Mouse (Mus musculus) midbrain, embryonic 15.5 days (tissue): ENCODE measurements around the gene Myh14. TPM values are rescaled to one million over a fixed set of nuclear protein-coding genes. Genes with fewer than 3 reads are reported as not detected.

Experiments
- ATAC-seq: fragments of 200-750 bp; cut with Nextera tagmentation; replicated peaks from 2 replicates; pipeline ENCODE4 v1.8.0; 2017; ENCODE audit warnings: moderate TSS enrichment
- H3K27ac ChIP-seq: fragments of 300-500 bp; sonication (generic); 2 replicates; pipeline ENCODE4 v1.5.1; 2015; ENCODE audit warnings: mild to moderate bottlenecking, inconsistent platforms
- H3K27me3 ChIP-seq: fragments of 300-500 bp; sonication (generic); replicated peaks from 2 replicates; pipeline ENCODE4 v1.6.1; 2015; ENCODE audit warnings: inconsistent platforms
- H3K36me3 ChIP-seq: fragments of 300-500 bp; sonication (generic); replicated peaks from 2 replicates; pipeline ENCODE4 v1.6.1; 2015; ENCODE audit warnings: inconsistent platforms
- H3K4me1 ChIP-seq: fragments of 300-500 bp; sonication (generic); 2 replicates; pipeline ENCODE4 v1.6.1; 2015; ENCODE audit warnings: inconsistent platforms
- H3K4me2 ChIP-seq: fragments of 300-500 bp; sonication (generic); 2 replicates; pipeline ENCODE4 v1.6.1; 2015; ENCODE audit warnings: inconsistent platforms, mild to moderate bottlenecking, moderate library complexity
- H3K4me3 ChIP-seq: fragments of 300-500 bp; sonication (generic); 2 replicates; pipeline ENCODE4 v1.5.1; 2015; ENCODE audit warnings: mild to moderate bottlenecking, inconsistent platforms
- H3K9ac ChIP-seq: fragments of 300-500 bp; sonication (generic); 2 replicates; pipeline ENCODE4 v1.6.1; 2015; ENCODE audit warnings: mild to moderate bottlenecking, inconsistent platforms
- H3K9me3 ChIP-seq: fragments of 300-500 bp; sonication (generic); 2 replicates; pipeline ENCODE4 v1.6.1; 2016; ENCODE audit warnings: inconsistent platforms
- WGBS: fragments of 180-500 bp; shearing (Covaris S2); methylation state at CpG from one replicate; pipeline ENCODE4 v1.1.7; 2015; ENCODE audit warnings: mixed read lengths; 5-methylcytosine and 5-hydroxymethylcytosine counted together
- polyA plus RNA-seq: library from polyadenylated mRNA; unstranded; fragments of >200 nt; fragmentation: Nextera tagmentation; extraction: Ambion mirVana; gene quantifications from 2 replicates; pipeline ENCODE4 v1.2.1, GENCODE M21; 2015

Gene Myh14
- polyA plus RNA-seq, 1 experiment from 2014 or later: 2.9 TPM

DNA sequence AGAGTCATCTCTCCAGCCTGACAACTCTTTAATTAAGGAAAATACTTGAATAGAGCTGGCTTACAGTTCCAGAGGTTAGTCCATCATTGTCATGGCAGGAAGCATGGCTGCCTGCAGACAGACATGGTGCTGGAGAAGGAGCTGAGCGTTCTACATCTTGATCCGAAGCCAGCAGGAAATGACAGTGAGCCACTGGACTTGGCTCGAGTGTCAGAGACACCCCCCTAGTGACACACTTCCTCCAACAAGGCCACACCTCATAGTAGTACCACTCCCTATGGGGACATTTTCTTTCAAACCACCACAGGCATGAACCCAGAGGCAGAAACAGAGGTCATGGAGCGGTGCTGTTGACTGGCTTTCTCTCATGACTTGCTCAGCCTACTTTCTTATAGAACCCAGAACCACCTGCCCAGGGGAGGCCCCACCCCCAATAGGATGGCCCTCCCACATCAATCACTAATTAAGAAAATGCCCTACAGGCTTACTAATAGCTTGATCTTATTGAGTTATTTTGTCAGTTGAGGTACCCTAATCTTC is 86.3 kb downstream of the Myh14 start:
- no peaks in the 10 kb centered on the region for H3K36me3 ChIP-seq
- no peak for ATAC-seq
- WGBS: 94% methylated on average over 4 of the region's 4 CpGs
- no peaks in the 10 kb centered on the region for H3K27me3 ChIP-seq
- H3K9ac ChIP-seq: no peak overlapping the region
- peaks cover 23% of the 10 kb centered on the region for H3K4me1 ChIP-seq
- H3K27ac ChIP-seq: no peak overlapping the region
- H3K4me2 ChIP-seq: no peak overlapping the region
- H3K9me3 ChIP-seq: no peaks in the 10 kb centered on the region
- H3K4me3 ChIP-seq: no peak overlapping the region

DNA sequence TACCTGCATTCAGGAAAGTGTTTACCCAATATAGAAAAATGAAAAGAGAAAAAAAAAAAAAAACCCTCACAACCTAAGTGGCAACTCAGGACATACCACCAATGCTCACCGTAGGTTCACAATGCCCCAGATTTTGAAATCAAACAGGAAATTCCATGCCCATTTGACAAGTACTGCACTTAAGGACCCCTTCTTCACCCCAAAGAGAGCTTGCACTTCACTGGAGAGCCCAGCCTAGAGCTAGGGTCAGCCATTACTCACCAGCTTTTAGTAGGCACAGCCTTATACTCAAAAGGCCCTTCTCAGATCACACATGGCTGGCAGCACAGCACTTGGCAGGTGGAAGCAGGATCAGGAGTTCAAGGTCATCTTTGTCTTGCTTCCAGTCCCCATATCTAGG is 87.5 kb downstream of the Myh14 start:
- 94% methylated on average over 1 of the region's 1 CpGs for WGBS
- no peak for ATAC-seq
- no peaks in the 10 kb centered on the region for H3K36me3 ChIP-seq

DNA sequence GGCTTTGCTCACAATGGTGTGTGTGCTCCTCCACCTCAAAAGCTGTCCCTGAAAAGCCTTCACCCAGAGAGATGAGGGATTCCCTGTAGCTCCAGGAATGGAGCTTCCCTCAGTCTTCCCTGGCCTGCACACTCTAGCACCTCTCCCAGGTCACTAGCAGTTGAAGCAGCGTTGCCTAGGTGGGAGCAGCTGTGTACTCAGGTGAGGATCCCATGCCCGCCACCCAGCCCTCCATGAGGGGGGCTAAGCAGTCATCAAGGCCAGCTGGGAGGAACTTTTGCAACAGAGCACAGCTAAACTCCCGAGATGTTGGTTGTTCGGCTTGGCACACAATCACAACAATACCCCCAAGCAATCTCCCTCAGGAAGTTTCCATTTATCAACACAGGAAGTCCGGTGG is 87.9 kb downstream of the Myh14 start:
- Histone ChIP-seq H3K4me1 (peaks cover 7% of the 10 kb centered on the region), H3K4me3 (no peak overlapping the region), H3K4me2 (no peak overlapping the region), H3K27me3 (no peaks in the 10 kb centered on the region), H3K9ac (no peak overlapping the region), H3K27ac (no peak overlapping the region), H3K36me3 (no peaks in the 10 kb centered on the region), H3K9me3 (no peaks in the 10 kb centered on the region)
- WGBS: 80% methylated on average over 5 of the region's 5 CpGs
- no peak for ATAC-seq

More for the DNA sequence above, 87.5 kb downstream of the Myh14 start:
- Histone ChIP-seq H3K27me3 (no peaks in the 10 kb centered on the region), H3K4me2 (no peak overlapping the region), H3K4me1 (peaks cover 12% of the 10 kb centered on the region), H3K4me3 (no peak overlapping the region), H3K9me3 (no peaks in the 10 kb centered on the region), H3K9ac (no peak overlapping the region), H3K27ac (no peak overlapping the region)

DNA sequence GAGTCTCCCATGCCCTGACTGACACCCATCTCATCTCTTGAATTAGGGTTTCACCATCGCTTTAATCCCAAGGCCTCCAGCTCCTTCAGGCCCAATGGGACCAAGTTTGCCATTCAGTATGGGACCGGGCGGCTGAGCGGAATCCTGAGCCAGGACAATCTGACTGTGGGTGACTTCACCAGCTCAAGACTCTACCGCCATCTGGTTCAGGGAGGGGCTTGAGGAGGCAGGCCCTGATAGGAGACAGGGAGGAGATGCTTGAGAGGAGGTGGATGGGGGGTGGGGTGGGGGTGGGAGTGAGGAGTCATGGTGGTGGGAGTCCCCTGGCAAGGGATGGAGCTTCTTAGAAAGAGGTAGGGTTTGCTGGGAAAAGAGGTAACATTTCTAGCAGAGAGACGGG is 89.0 kb downstream of the Myh14 start:
- Histone ChIP-seq H3K36me3 (no peaks in the 10 kb centered on the region), H3K4me2 (no peak overlapping the region), H3K9me3 (no peaks in the 10 kb centered on the region), H3K27me3 (no peaks in the 10 kb centered on the region), H3K27ac (no peak overlapping the region), H3K9ac (no peak overlapping the region), H3K4me3 (no peak overlapping the region), H3K4me1 (no peaks in the 10 kb centered on the region)
- ATAC-seq: no peak
- WGBS: 81% methylated on average over 6 of the region's 6 CpGs

DNA sequence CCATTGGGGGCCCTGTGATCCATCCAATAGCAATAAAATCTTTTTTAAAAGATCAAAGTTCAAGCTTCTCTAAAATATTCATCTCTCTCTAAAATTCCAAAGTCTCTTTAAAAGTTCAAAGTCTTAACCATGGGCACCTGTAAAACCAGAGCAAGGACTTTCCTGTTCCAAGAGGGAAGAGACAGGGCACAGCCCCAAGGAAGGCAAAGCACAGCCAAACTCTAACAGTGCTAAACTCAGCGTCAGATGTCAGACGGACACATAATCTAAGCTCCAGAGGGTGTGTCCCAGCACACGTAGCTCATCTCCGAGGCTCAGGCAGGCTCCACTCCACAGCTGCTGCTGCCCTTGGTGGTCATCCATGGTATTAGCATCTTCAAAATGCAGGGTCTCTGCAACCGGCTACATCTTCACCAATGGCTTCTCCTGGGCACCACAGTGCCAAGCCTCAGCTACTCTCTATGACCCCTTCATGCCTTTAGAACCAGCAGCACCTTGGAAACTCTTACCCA is 94.3 kb downstream of the Myh14 start:
- Histone ChIP-seq H3K27me3 (no peaks in the 10 kb centered on the region), H3K4me1 (no peaks in the 10 kb centered on the region), H3K9me3 (no peaks in the 10 kb centered on the region), H3K4me2 (no peak overlapping the region), H3K9ac (no peak overlapping the region), H3K36me3 (no peaks in the 10 kb centered on the region), H3K27ac (no peak overlapping the region), H3K4me3 (no peak overlapping the region)
- no peak for ATAC-seq
- WGBS: 50% methylated on average over 5 of the region's 5 CpGs

DNA sequence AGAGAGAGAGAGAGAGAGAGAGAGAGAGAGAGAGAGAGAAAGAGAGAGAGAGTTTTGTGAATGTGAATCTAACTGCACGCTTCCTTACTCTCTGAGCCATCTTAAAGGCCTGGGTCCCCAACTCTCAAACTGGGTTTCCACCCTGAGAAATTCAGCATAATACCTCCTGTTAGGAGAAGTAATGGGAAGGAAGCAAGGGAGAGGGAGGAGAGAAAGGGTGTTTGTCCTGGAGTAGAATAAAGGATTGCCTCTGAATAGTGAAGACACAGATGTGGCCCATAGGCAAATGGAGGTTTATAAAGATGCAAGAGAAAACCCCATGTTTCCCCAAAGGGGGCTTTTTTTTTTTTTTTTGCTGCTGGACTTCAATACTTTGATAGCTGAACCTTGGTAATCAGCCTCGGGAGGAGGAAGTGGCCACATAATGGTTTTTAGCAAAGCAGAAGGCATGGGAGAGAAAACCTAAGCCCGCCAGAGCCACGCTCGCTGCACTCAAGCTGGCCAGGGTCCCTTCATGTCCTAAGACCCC is 97.6 kb downstream of the Myh14 start:
- H3K9ac ChIP-seq: no peak overlapping the region
- WGBS: 73% methylated on average over 5 of the region's 5 CpGs
- H3K4me1 ChIP-seq: no peaks in the 10 kb centered on the region
- ATAC-seq: no peak
- H3K4me3 ChIP-seq: no peak overlapping the region
- H3K27me3 ChIP-seq: no peaks in the 10 kb centered on the region
- H3K27ac ChIP-seq: no peak overlapping the region
- no peak overlapping the region for H3K4me2 ChIP-seq
- H3K9me3 ChIP-seq: no peaks in the 10 kb centered on the region
- no peaks in the 10 kb centered on the region for H3K36me3 ChIP-seq

DNA sequence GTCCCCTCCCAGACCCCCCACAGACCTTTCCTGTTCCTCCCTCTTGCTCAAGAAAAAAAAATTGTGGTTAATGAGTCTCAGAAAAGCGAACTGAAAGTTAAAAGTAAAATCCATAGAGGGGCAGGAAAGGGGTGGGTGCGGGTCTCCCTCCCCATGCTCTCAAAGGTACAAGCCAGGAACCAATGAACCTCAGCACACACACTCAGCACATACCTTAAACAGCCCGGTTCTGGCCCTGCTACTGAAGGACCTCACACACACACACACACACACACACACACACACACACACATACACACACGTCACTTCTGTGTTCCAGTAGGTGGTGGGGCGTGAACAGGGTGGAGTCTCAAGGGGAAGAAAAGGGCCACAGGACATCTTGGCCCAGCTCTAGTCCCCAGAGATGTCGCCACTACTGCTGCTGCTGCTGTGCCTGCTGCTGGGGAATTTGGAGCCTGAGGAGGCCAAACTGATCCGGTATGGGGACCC is 98.4 kb downstream of the Myh14 start, which contains the start of gene Napsa:
Gene Napsa, plus strand, starts transcription at position 168 of the 489 bp plus-strand sequence.
- H3K27ac ChIP-seq: no peak within 1 kb of the TSS
- H3K4me2 ChIP-seq: no peak within 1 kb of the TSS
- no peak within 1 kb of the TSS for H3K4me3 ChIP-seq
- no peaks in the 10 kb centered on the region for H3K9me3 ChIP-seq
- no peak for ATAC-seq
- H3K36me3 ChIP-seq: no peaks in the 10 kb centered on the region
- WGBS: 43% methylated on average over 7 of the region's 7 CpGs
- no peak within 1 kb of the TSS for H3K9ac ChIP-seq
- no peaks in the 10 kb centered on the region for H3K27me3 ChIP-seq
- no peaks in the 10 kb centered on the region for H3K4me1 ChIP-seq

DNA sequence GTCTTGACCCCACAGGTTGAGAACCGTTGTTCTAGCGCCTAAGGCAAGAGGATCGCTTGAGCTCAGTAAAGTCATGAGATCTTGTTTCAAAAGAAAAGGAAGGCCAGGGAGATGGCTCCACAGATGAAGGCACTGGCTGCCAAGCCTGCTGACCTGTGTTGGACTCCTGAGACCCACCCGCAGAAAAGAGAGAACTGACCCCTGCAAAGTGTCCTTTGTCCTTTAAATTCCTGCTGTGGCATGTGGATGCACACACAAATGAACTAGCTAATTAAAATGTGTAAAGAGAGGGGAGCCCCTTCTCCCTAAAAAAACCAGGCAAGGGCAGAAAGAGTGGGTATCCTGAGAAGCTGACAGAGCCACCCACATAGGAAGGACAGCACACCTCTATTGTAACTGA is 98.8 kb downstream of the Myh14 start:
- no peak overlapping the region for H3K4me2 ChIP-seq
- 43% methylated on average over 4 of the region's 4 CpGs for WGBS
- ATAC-seq: no peak
- H3K9me3 ChIP-seq: no peaks in the 10 kb centered on the region
- H3K4me1 ChIP-seq: no peaks in the 10 kb centered on the region
- no peak overlapping the region for H3K4me3 ChIP-seq
- H3K27me3 ChIP-seq: no peaks in the 10 kb centered on the region
- H3K9ac ChIP-seq: no peak overlapping the region
- H3K27ac ChIP-seq: no peak overlapping the region
- H3K36me3 ChIP-seq: no peaks in the 10 kb centered on the region

DNA sequence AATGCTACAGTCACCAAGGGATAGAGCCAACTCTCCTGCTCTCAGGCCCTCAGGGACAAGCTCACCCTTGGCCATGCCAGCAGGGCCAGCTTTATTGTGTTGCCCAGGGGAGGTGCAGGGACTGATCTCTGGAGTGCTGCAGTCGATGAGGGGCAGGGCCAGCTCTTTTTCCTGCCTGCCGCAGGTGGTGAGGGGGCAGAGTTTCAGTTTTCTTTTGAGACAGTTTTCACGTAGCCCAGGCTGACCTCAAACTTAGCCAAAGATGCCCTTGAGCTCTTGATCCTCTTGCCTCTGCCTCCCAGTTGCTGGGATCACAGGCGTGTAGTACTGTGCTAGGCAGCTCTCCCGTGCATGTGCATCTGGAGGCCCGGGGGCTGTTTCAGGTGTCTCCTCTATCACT is 99.7 kb downstream of the Myh14 start:
- Histone ChIP-seq H3K36me3 (no peaks in the 10 kb centered on the region), H3K4me1 (no peaks in the 10 kb centered on the region), H3K9ac (no peak overlapping the region), H3K4me3 (no peak overlapping the region), H3K27me3 (no peaks in the 10 kb centered on the region), H3K27ac (no peak overlapping the region), H3K4me2 (no peak overlapping the region), H3K9me3 (no peaks in the 10 kb centered on the region)
- 91% methylated on average over 6 of the region's 6 CpGs for WGBS
- ATAC-seq: no peak

DNA sequence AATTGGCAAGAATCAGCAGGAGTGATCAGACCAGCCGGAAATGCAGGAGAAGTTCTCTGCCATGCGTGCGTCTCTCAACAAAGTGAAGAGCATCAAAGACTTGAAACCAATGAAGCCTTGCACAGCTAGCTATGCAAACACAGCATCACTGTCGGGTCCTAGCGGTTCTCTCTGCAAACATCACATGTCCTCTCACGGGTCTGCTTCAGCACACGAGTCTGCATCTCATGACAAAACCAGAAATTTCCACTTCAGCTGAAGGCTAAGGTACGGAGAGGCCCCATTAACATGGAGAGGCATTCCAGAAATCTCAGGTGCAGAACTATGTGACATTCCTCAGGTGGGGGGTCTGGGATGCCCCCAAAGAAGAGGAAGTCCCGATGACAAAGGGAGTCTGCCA is 101.8 kb downstream of the Myh14 start:
- WGBS: 78% methylated on average over 9 of the region's 9 CpGs
- no peak for ATAC-seq

DNA sequence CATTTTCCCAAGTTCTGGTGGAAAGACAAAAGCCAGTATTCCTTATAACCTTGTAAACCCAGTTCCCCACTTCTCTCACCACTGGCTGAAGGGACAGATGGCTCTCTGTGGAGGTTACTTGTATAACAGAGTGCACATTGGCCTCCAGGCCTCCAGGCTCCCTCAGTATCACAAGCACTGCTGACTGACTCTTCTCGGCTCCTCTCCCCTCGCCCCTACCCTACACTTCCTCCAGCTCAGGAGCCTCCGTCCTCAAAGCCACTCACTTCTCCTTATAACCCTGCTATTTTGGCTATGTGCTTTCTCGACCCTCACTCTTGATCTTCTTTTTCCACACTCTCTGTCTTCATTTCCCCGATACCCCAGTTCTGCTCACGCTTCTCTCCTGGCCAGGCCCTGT is 105.2 kb downstream of the Myh14 start:
- Histone ChIP-seq H3K4me2 (no peak overlapping the region), H3K27ac (no peak overlapping the region), H3K4me3 (no peak overlapping the region), H3K9me3 (no peaks in the 10 kb centered on the region), H3K36me3 (no peaks in the 10 kb centered on the region), H3K9ac (no peak overlapping the region), H3K27me3 (0 out of 2 replicates have a peak, but pooled peaks cover 3% of the 10 kb centered on the region), H3K4me1 (no peaks in the 10 kb centered on the region)
- no peak for ATAC-seq
- WGBS: 73% methylated on average over 6 of the region's 6 CpGs

More for the DNA sequence above, 101.8 kb downstream of the Myh14 start:
- no peaks in the 10 kb centered on the region for H3K4me1 ChIP-seq
- no peak overlapping the region for H3K4me3 ChIP-seq
- 0 out of 2 replicates have a peak, but pooled peaks cover 3% of the 10 kb centered on the region for H3K27me3 ChIP-seq
- no peak overlapping the region for H3K27ac ChIP-seq
- H3K4me2 ChIP-seq: no peak overlapping the region
- H3K9me3 ChIP-seq: no peaks in the 10 kb centered on the region
- no peak overlapping the region for H3K9ac ChIP-seq
- no peaks in the 10 kb centered on the region for H3K36me3 ChIP-seq

DNA sequence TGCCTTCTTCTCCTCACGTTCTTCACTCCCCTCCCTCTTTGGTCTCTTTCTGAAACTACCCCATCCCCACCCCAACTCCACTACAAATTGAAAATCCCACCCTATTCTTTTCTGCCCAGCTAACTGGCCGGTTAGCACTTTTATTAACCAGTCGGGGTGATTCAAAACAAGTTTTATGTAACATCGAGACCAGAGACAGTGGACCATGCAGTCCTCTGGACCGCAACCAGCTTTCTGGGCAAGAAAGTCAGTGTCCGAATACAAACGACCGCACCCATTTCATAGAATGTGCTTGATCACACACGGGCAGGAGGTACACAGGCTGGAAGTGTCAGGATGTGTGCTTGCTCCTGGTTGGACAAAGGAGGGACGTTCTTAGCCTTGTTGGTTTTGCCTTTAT is 106.2 kb downstream of the Myh14 start:
- WGBS: 85% methylated on average over 10 of the region's 10 CpGs
- ATAC-seq: no peak
- Histone ChIP-seq H3K4me3 (no peak overlapping the region), H3K27me3 (0 out of 2 replicates have a peak, but pooled peaks cover 3% of the 10 kb centered on the region), H3K4me2 (no peak overlapping the region), H3K4me1 (no peaks in the 10 kb centered on the region), H3K36me3 (no peaks in the 10 kb centered on the region), H3K9ac (no peak overlapping the region), H3K9me3 (no peaks in the 10 kb centered on the region), H3K27ac (no peak overlapping the region)

DNA sequence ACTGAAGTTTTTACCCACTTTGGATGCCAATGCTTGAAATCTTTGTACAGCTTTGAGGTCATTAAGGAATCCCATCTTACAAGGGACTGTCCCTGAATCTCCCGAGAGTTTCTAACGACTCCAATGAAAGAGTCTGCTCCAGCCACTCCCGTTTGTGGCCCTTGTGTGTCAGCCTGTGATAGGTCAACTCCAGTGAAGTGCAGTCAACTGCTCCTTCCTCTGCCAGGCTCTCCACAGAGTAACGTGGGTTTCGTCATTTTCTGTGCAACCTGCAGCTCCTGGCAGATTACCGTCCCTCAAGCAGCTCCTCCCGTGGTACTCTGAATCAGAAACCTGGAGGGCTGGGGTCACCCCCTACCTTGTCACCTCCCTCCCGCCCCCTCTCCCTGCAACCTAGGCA is 107.4 kb downstream of the Myh14 start:
- Histone ChIP-seq H3K9ac (no peak overlapping the region), H3K4me3 (no peak overlapping the region), H3K27me3 (0 out of 2 replicates have a peak, but pooled peaks cover 3% of the 10 kb centered on the region), H3K36me3 (no peaks in the 10 kb centered on the region), H3K27ac (no peak overlapping the region), H3K4me2 (no peak overlapping the region), H3K9me3 (no peaks in the 10 kb centered on the region), H3K4me1 (no peaks in the 10 kb centered on the region)
- 50% methylated on average over 8 of the region's 8 CpGs for WGBS
- ATAC-seq: no peak
